Mouse (Mus musculus) heart, adult 2 months (tissue): ENCODE results near the gene Olfr536.

Experiments
- EP300 ChIP-seq: fragments of 200-500 bp; IDR thresholded peaks from 2 replicates; pipeline ENCODE4 v1.6.1; 2011; ENCODE audit warnings: low read depth, low read length, control low read depth; ENCODE audit not compliant: insufficient read depth
- POLR2A ChIP-seq: fragments of 200-500 bp; IDR thresholded peaks from 2 replicates; pipeline ENCODE4 v1.6.1; 2011; ENCODE audit warnings: mild to moderate bottlenecking, low read depth, low read length, control low read depth; ENCODE audit not compliant: insufficient read depth

- TF ChIP-seq POLR2A (no peak), EP300 (no peak)
These were observed 18.2 kb downstream of the Olfr536 start for GRCm38 (mm10) chr7:140488981-140489380.
